Mouse (Mus musculus) bone marrow macrophage, adult 2 months (primary cell): Measurements from ENCODE around the gene 5430419D17Rik.

Source experiments
- CTCF ChIP-seq: IDR thresholded peaks from 2 replicates; pipeline ENCODE4 v1.5.1; 2012; ENCODE audit warnings: low read depth, mild to moderate bottlenecking, low read length, moderate library complexity
- POLR2A ChIP-seq: IDR thresholded peaks from 2 replicates; pipeline ENCODE4 v1.6.1; 2012; ENCODE audit warnings: mild to moderate bottlenecking, low read depth, low read length, borderline replicate concordance

- TF ChIP-seq CTCF (no peak), POLR2A (no peak)
Measured at GRCm38 (mm10) chr7:131187047-131187446, 12.8 kb downstream of the 5430419D17Rik start.
